Mouse (Mus musculus) midbrain, embryonic 12.5 days (tissue): ENCODE measurements around the gene Arf1. TPM values are rescaled to one million over a fixed set of nuclear protein-coding genes. Genes with fewer than 3 reads are reported as not detected.

Experiments used
- ATAC-seq: fragments of 200-750 bp; cut with Nextera tagmentation; 2 replicates; pipeline ENCODE4 v1.8.0; 2017; ENCODE audit warnings: low read depth, moderate TSS enrichment, moderate library complexity; ENCODE audit not compliant: low FRiP score
- H3K27ac ChIP-seq: fragments of 300-500 bp; sonication (generic); replicated peaks from 2 replicates; pipeline ENCODE4 v1.5.1; 2016; ENCODE audit warnings: mild to moderate bottlenecking
- H3K27me3 ChIP-seq: fragments of 300-500 bp; sonication (generic); 2 replicates; pipeline ENCODE4 v1.6.1; 2016; ENCODE audit warnings: mild to moderate bottlenecking
- H3K36me3 ChIP-seq: fragments of 300-500 bp; sonication (generic); 2 replicates; pipeline ENCODE4 v1.6.1; 2016
- H3K4me1 ChIP-seq: fragments of 300-500 bp; sonication (generic); 2 replicates; pipeline ENCODE4 v1.6.1; 2016
- H3K4me2 ChIP-seq: fragments of 300-500 bp; sonication (generic); replicated peaks from 2 replicates; pipeline ENCODE4 v1.6.1; 2016; ENCODE audit warnings: mild to moderate bottlenecking, moderate library complexity
- H3K4me3 ChIP-seq: fragments of 300-500 bp; sonication (generic); 2 replicates; pipeline ENCODE4 v1.5.1; 2016; ENCODE audit warnings: mild to moderate bottlenecking
- H3K9ac ChIP-seq: fragments of 300-500 bp; sonication (generic); replicated peaks from 2 replicates; pipeline ENCODE4 v1.6.1; 2016; ENCODE audit warnings: mild to moderate bottlenecking, moderate library complexity
- H3K9me3 ChIP-seq: fragments of 300-500 bp; sonication (generic); 2 replicates; pipeline ENCODE4 v1.6.1; 2016; ENCODE audit warnings: mild to moderate bottlenecking
- WGBS: fragments of 180-500 bp; shearing (Covaris S2); methylation state at CpG from one replicate; pipeline ENCODE4 v1.1.7; 2016; 5-methylcytosine and 5-hydroxymethylcytosine counted together
- polyA plus RNA-seq: library from polyadenylated mRNA; unstranded; fragments of >200 nt; fragmentation: Nextera tagmentation; extraction: Ambion mirVana; gene quantifications from 2 replicates; pipeline ENCODE4 v1.2.1, GENCODE M21; 2016

The Arf1 gene
- polyA plus RNA-seq, 1 experiment from 2014 or later: 564 TPM

DNA sequence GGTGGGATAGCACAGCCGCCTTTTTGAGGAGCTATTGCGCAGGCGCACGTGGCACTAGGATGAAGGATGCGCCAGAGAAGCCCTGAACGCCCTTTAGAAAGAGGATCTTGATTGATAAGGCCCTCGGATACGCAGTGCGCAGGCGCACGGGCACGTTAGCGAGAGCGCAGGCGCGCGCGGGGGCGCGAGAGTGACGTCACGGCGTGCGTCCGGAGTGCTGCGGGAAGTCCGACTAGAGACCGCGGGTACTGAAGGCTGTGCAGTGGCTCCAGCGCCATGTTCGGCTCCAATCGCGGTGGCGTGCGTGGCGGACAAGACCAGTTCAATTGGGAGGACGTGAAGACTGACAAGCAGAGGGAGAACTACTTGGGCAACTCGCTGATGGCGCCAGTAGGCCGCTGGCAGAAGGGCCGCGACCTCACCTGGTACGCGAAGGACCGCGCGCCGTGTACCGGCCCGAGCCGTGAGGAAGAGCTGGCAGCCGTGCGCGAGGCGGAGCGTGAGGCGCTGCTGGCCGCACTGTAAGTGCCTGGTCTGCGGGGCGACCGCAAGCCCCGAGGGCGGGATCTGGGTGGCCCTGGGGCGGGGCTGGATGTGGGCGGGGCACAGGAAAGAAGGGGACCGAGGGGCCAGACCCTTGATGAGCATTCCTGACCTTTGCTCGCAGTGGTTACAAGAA, 19.8 kb downstream of the Arf1 start, which contains the start of gene 2310033P09Rik:
2310033P09Rik (plus strand) TSS at position 169 of the 679 bp plus-strand sequence.
- Histone ChIP-seq H3K9ac (peak within 1 kb of the TSS; percentile 86), H3K4me3 (peak within 1 kb of the TSS; percentile 96), H3K4me1 (peaks cover 28% of the 10 kb centered on the region), H3K4me2 (peak within 1 kb of the TSS; percentile 93), H3K27me3 (no peaks in the 10 kb centered on the region), H3K9me3 (no peaks in the 10 kb centered on the region), H3K27ac (peak within 1 kb of the TSS; percentile 88), H3K36me3 (peaks cover 68% of the 10 kb centered on the region)
- WGBS: under 1% methylated on average over 66 of the region's 67 CpGs
- ATAC-seq: peak; percentile 87

GRCm38 (mm10) chr11:59202081-59202995, 25.7 kb downstream of the Arf1 start, which contains the start of gene Mrpl55:
Mrpl55 (plus strand) TSS chr11:59202486.
- H3K9ac ChIP-seq: peak within 1 kb of the TSS; percentile 78
- H3K27me3 ChIP-seq: no peaks in the 10 kb centered on the region
- ATAC-seq: peak; percentile 94
- peaks cover 30% of the 10 kb centered on the region for H3K36me3 ChIP-seq
- H3K4me1 ChIP-seq: peaks cover 14% of the 10 kb centered on the region
- H3K4me3 ChIP-seq: peak within 1 kb of the TSS; percentile 78
- H3K9me3 ChIP-seq: no peaks in the 10 kb centered on the region
- 0 out of 2 replicates have a peak within 1 kb of the TSS, but pooled peaks have one; percentile 30 for H3K27ac ChIP-seq
- H3K4me2 ChIP-seq: peak within 1 kb of the TSS; percentile 76
- under 1% methylated on average over 63 of the region's 63 CpGs for WGBS

DNA sequence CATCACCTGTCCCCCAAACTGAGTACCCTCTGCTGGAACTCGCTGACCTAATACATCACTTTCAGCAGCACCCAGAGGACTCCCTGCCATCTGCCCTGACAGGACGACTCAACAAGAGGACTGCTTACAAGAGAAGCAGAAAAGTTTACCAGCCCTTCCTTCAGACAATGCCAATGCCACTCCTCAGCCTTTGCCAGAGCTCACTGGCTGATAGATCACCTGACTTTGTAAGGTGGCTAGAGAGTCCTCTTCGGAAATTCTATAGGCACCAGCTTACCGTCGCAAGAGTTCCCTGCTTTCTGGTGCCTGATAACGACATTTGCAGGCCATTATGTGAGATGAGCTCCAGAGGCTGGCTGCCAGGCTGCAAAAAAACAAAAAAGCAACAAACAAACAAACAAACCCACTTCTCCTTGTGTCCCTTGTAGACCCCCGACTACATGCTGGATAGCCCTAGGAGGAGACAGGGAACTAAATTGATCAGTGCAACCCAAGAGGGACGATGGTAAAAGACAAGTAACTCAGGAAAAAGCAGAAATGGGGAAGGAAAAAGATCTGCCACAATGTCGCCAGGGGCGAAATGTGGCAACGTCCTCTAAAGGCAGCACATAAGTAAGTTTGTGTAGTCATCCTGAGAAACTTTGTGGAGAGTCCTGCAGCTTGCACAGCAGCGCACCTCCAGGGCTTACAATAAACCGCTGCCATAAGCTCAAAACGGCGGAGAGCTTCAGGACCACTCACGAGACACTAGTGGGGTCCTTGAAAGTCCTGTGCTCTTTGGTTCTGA, 26.7 kb downstream of the Arf1 start:
- peak overlapping the region; percentile 78 for H3K4me3 ChIP-seq
- H3K9ac ChIP-seq: peak overlapping the region; percentile 78
- H3K9me3 ChIP-seq: no peaks in the 10 kb centered on the region
- ATAC-seq: 0 out of 2 replicates have a peak, but pooled peaks have one; percentile 3
- H3K4me2 ChIP-seq: peak overlapping the region; percentile 76
- 34% methylated on average over 16 of the region's 16 CpGs for WGBS
- H3K27me3 ChIP-seq: no peaks in the 10 kb centered on the region
- H3K4me1 ChIP-seq: peaks cover 14% of the 10 kb centered on the region
- peaks cover 21% of the 10 kb centered on the region for H3K36me3 ChIP-seq
- H3K27ac ChIP-seq: no peak overlapping the region

DNA sequence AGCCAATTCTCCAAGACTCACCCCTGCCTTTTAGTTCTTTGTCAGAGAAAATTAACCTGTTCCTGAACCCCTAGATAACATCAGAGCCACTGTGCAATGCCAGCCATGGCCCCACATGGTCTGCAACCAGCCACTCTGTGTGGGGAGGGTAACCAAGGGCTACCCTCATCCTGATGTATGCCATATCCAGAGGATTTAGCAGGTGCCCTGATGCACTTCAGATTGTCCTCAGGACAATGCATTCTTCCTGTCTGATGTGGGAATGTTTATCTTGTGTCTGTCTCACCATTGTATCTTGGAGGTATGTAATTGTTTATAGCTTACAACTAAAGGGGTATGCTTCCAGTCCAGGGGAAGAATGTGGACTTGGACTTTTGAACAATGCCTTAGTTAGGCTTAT, 31.8 kb downstream of the Arf1 start:
- H3K4me1 ChIP-seq: peaks cover 2% of the 10 kb centered on the region
- H3K9ac ChIP-seq: no peak overlapping the region
- H3K27me3 ChIP-seq: no peaks in the 10 kb centered on the region
- H3K9me3 ChIP-seq: no peaks in the 10 kb centered on the region
- H3K36me3 ChIP-seq: no peaks in the 10 kb centered on the region
- no peak overlapping the region for H3K27ac ChIP-seq
- no peak for ATAC-seq
- H3K4me2 ChIP-seq: no peak overlapping the region
- H3K4me3 ChIP-seq: no peak overlapping the region

DNA sequence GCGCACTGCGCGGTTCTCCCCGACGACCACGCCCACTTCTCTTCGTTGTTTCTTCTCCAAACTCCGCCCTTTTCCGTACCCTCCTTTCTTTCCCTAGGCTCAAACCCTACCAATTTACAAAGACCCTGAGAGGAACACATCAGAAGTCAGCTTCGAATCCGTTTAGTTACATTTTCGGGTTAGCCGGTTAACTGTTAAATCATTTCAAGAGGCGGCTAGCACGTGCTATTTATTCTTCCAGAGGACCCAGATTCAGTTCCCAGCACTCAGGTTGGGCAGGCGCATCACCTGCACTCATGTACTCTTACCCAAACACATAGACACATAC, 36.0 kb downstream of the Arf1 start, which contains the start of gene Guk1:
Guk1 (minus strand) TSS at position 154 of the 328 bp plus-strand sequence.
- H3K36me3 ChIP-seq: no peaks in the 10 kb centered on the region
- no peak for ATAC-seq
- peak within 1 kb of the TSS; percentile 81 for H3K27ac ChIP-seq
- H3K9me3 ChIP-seq: no peaks in the 10 kb centered on the region
- peak within 1 kb of the TSS; percentile 59 for H3K4me2 ChIP-seq
- WGBS: 5% methylated on average over 16 of the region's 16 CpGs
- no peaks in the 10 kb centered on the region for H3K27me3 ChIP-seq
- peaks cover 10% of the 10 kb centered on the region; the same call in 1 of the 2 replicates for H3K4me1 ChIP-seq
- peak within 1 kb of the TSS; percentile 63 for H3K9ac ChIP-seq
- H3K4me3 ChIP-seq: peak within 1 kb of the TSS; percentile 57

DNA sequence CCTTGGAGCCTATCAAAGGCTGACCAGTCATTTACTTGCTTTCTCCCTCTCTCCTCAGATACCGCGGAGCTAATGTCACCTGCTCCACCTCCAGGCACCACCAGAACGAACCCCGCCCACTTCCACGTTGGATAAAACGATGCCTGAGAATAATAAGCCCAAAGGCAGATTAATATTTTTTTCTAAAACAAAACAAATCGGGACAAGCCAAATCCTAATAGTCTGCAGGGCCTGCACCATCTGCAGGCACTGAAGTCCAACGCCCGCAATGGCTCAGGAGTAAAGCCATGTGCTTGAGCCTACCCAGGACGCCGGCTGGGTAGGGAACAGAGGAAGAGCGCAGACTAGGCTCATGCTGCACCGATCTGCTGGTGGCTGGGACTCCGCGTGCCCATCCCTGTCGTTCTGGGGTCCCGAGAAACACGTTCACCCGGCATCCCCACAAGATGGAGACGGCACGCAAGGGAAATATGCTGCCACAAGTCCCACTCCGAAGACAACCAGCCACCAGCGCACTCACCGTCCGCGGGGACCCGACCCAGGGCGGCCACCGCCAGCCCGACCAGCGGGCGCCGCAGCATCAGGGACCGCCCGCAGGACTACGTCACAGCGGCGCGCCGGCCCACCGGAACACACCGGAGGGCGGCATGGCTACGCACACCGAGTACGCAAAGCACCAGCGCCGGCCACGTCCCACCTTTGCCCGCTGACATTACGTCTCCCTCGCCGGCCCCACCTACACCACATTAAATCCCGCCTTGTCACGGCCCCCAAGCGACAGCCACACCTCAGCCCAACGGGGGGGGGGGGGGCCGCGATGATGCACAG, 36.6 kb downstream of the Arf1 start:
- H3K27ac ChIP-seq: peak overlapping the region; percentile 81
- H3K4me2 ChIP-seq: peak overlapping the region; percentile 59
- peak overlapping the region; percentile 57 for H3K4me3 ChIP-seq
- H3K4me1 ChIP-seq: peaks cover 10% of the 10 kb centered on the region; the same call in 1 of the 2 replicates
- H3K27me3 ChIP-seq: no peaks in the 10 kb centered on the region
- peak; percentile 96 for ATAC-seq
- peak overlapping the region; percentile 63 for H3K9ac ChIP-seq
- WGBS: under 1% methylated on average over 56 of the region's 59 CpGs
- H3K9me3 ChIP-seq: no peaks in the 10 kb centered on the region
- H3K36me3 ChIP-seq: peaks cover under 1% of the 10 kb centered on the region

GRCm38 (mm10) chr11:59187706-59188105, 40.4 kb downstream of the Arf1 start:
- H3K9me3 ChIP-seq: no peaks in the 10 kb centered on the region
- no peak overlapping the region for H3K4me3 ChIP-seq
- no peak overlapping the region for H3K27ac ChIP-seq
- H3K4me1 ChIP-seq: peaks cover 10% of the 10 kb centered on the region; the same call in 1 of the 2 replicates
- no peak overlapping the region for H3K9ac ChIP-seq
- peaks cover 25% of the 10 kb centered on the region for H3K36me3 ChIP-seq
- H3K4me2 ChIP-seq: no peak overlapping the region
- WGBS: 86% methylated on average over 6 of the region's 6 CpGs
- no peaks in the 10 kb centered on the region for H3K27me3 ChIP-seq
- no peak for ATAC-seq

GRCm38 (mm10) chr11:59185490-59185889, 42.6 kb downstream of the Arf1 start:
- no peak overlapping the region for H3K4me2 ChIP-seq
- no peak overlapping the region for H3K27ac ChIP-seq
- peaks cover 25% of the 10 kb centered on the region for H3K36me3 ChIP-seq
- H3K4me1 ChIP-seq: 0 out of 2 replicates have a peak, but pooled peaks cover 5% of the 10 kb centered on the region
- no peak overlapping the region for H3K4me3 ChIP-seq
- no peak overlapping the region for H3K9ac ChIP-seq
- ATAC-seq: no peak
- no peaks in the 10 kb centered on the region; the same call in none of the 2 replicates for H3K27me3 ChIP-seq
- WGBS: 79% methylated on average over 5 of the region's 5 CpGs
- H3K9me3 ChIP-seq: no peaks in the 10 kb centered on the region

GRCm38 (mm10) chr11:59183821-59184220, 44.2 kb downstream of the Arf1 start:
- WGBS: 29% methylated on average over 3 of the region's 3 CpGs
- Histone ChIP-seq H3K4me3 (no peak overlapping the region), H3K4me2 (no peak overlapping the region), H3K36me3 (peaks cover 25% of the 10 kb centered on the region), H3K27ac (no peak overlapping the region), H3K9ac (no peak overlapping the region), H3K27me3 (peaks cover 15% of the 10 kb centered on the region), H3K9me3 (no peaks in the 10 kb centered on the region), H3K4me1 (no peaks in the 10 kb centered on the region)
- ATAC-seq: 0 out of 2 replicates have a peak, but pooled peaks have one; percentile 44

GRCm38 (mm10) chr11:59182864-59183331, 45.2 kb downstream of the Arf1 start, which contains the start of gene Gjc2:
Gjc2 (minus strand) TSS chr11:59183213.
- H3K4me2 ChIP-seq: no peak within 1 kb of the TSS
- 25% methylated on average over 3 of the region's 3 CpGs for WGBS
- no peak within 1 kb of the TSS for H3K27ac ChIP-seq
- H3K4me1 ChIP-seq: no peaks in the 10 kb centered on the region
- H3K36me3 ChIP-seq: peaks cover 25% of the 10 kb centered on the region
- H3K27me3 ChIP-seq: peaks cover 24% of the 10 kb centered on the region
- peak within 1 kb of the TSS; percentile 1; the same call in 1 of the 2 replicates for H3K9ac ChIP-seq
- no peak within 1 kb of the TSS for H3K4me3 ChIP-seq
- no peak for ATAC-seq
- H3K9me3 ChIP-seq: no peaks in the 10 kb centered on the region
